Mouse (Mus musculus) intestine, postnatal 0 days (tissue): ENCODE results near the gene Olfr566. TPM values are rescaled to one million over a fixed set of nuclear protein-coding genes. Genes with fewer than 3 reads are reported as not detected.

Experiments
- ATAC-seq: fragments of 200-750 bp; cut with Nextera tagmentation; 2 replicates; pipeline ENCODE4 v1.8.0; 2017; ENCODE audit warnings: mild to moderate bottlenecking, moderate TSS enrichment, moderate library complexity
- H3K27ac ChIP-seq: fragments of 300-500 bp; sonication (generic); 2 replicates; pipeline ENCODE4 v1.5.1; 2014; ENCODE audit warnings: mild to moderate bottlenecking, low read depth, low read length, moderate library complexity
- H3K27me3 ChIP-seq: fragments of 300-500 bp; sonication (generic); replicated peaks from 2 replicates; pipeline ENCODE4 v1.6.1; 2014; ENCODE audit warnings: low read length, mixed read lengths; ENCODE audit not compliant: control insufficient read depth, insufficient read depth
- H3K36me3 ChIP-seq: fragments of 300-500 bp; sonication (generic); 2 replicates; pipeline ENCODE4 v1.6.1; 2014; ENCODE audit warnings: mild to moderate bottlenecking, moderate library complexity; ENCODE audit not compliant: control insufficient read depth, insufficient read depth
- H3K4me1 ChIP-seq: fragments of 300-500 bp; sonication (generic); replicated peaks from 2 replicates; pipeline ENCODE4 v1.6.1; 2014; ENCODE audit warnings: antibody characterized with exemption, low read length, mixed read lengths; ENCODE audit not compliant: control insufficient read depth, insufficient read depth
- H3K4me2 ChIP-seq: fragments of 300-500 bp; sonication (generic); replicated peaks from 2 replicates; pipeline ENCODE4 v1.6.1; 2014; ENCODE audit warnings: low read depth, mild to moderate bottlenecking, moderate library complexity
- H3K4me3 ChIP-seq: fragments of 300-500 bp; sonication (generic); 2 replicates; pipeline ENCODE4 v1.5.1; 2014; ENCODE audit warnings: low read depth, low read length
- H3K9ac ChIP-seq: fragments of 300-500 bp; sonication (generic); 2 replicates; pipeline ENCODE4 v1.6.1; 2014; ENCODE audit warnings: mild to moderate bottlenecking, low read depth, low read length
- H3K9me3 ChIP-seq: fragments of 300-500 bp; sonication (generic); 2 replicates; pipeline ENCODE4 v1.6.1; 2016; ENCODE audit warnings: mixed run types; ENCODE audit not compliant: control insufficient read depth
- CTCF ChIP-seq: sonication (generic); IDR thresholded peaks from 2 replicates; pipeline ENCODE4 v1.5.1; 2016; ENCODE audit warnings: low read depth, mild to moderate bottlenecking, control low read depth, antibody characterized with exemption, moderate library complexity
- WGBS: fragments of 180-500 bp; shearing (Covaris S2); extraction: QIAGEN DNeasy Blood & Tissue Kit; methylation state at CpG from one replicate; pipeline ENCODE4 v1.1.7; 2014; 5-methylcytosine and 5-hydroxymethylcytosine counted together
- polyA plus RNA-seq: library from polyadenylated mRNA; unstranded; fragments of >200 nt; fragmentation: Nextera tagmentation; extraction: Ambion mirVana; gene quantifications from 2 replicates; pipeline ENCODE4 v1.2.1, GENCODE M21; 2015

The Olfr566 gene
- polyA plus RNA-seq = not detected in 2 replicates

DNA sequence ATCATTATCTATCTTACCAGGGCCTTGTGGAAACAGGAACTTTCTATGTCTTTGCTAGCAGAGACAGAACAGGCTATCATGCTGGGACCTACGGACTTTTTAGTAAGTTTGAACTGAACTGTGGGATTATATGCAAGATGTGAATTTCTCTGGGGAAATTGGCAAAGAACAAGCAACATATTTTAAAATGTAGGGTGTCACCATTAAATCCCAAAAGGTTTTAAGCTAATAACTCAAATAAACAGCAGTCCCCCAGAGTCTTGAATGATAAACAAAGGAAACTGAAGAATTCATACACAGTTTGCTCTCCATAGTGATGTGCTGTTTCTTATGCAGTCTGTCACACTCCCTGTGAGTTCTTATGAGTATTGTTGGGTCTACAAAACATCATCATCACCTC, at the start of gene Olfr566:
TSS of gene Olfr566 (minus strand) at position 101 of the 400 bp plus-strand sequence.
- H3K27me3 ChIP-seq = no peaks in the 10 kb centered on the region
- H3K9ac ChIP-seq = no peak within 1 kb of the TSS
- H3K36me3 ChIP-seq = no peaks in the 10 kb centered on the region
- 67% methylated on average over 1 of the region's 1 CpGs for WGBS
- H3K4me1 ChIP-seq = no peaks in the 10 kb centered on the region
- H3K27ac ChIP-seq = no peak within 1 kb of the TSS
- no peaks in the 10 kb centered on the region for H3K9me3 ChIP-seq
- H3K4me2 ChIP-seq = no peak within 1 kb of the TSS
- no peak for ATAC-seq
- no peak within 1 kb of the TSS for H3K4me3 ChIP-seq
- no peak for TF ChIP-seq CTCF

DNA sequence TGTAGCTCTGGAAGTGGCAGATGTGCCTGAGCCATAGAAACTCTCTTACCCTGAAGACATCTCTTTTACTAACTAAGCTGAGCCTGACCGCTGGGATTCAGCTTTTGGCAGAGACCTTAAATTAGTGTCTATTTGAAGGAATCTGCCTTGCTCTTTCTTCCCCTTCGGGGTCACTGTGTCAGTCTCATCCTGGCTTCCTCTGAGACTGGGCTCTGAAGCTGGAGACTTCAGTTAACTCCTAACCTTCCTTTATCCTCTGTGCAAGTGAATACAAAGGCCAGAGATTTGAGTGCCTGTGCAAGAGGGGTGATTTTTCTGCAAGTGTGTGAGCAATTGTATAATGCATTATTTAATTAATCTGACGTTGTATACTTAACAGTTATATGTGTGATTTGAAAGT, 32.2 kb upstream of the Olfr566 start, which contains the start of gene Olfr569:
TSS of gene Olfr569 (minus strand) at position 101 of the 400 bp plus-strand sequence.
- no peak for ATAC-seq
- no peak within 1 kb of the TSS for H3K4me2 ChIP-seq
- H3K9me3 ChIP-seq = no peaks in the 10 kb centered on the region
- no peak within 1 kb of the TSS for H3K9ac ChIP-seq
- no peaks in the 10 kb centered on the region for H3K4me1 ChIP-seq
- H3K27me3 ChIP-seq = no peaks in the 10 kb centered on the region
- no peaks in the 10 kb centered on the region for H3K36me3 ChIP-seq
- H3K4me3 ChIP-seq = no peak within 1 kb of the TSS
- TF ChIP-seq CTCF = no peak
- WGBS = 68% methylated on average over 3 of the region's 3 CpGs
- H3K27ac ChIP-seq = no peak within 1 kb of the TSS

DNA sequence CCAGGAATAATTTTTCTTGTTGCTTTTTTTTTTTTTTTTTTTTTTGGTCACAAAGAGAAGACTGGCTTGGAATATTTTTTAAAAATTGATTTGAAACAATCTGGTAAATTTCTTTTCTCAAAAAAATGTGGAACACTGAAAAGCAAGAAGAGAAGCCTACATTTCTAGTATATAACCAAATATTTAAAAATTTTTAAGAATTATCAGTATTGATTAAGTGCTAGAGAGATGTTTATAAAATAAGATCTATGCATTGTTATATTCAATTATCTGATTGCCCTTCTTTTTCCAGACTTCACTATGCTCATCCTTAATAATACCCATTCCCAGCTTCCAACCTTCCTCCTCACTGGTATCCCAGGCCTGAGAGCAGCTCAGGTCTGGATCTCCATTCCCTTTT, 18.3 kb upstream of the Olfr566 start, which contains the start of gene Olfr568:
TSS of gene Olfr568 (plus strand) at position 301 of the 400 bp plus-strand sequence.
- Histone ChIP-seq H3K4me2 (no peak within 1 kb of the TSS), H3K9me3 (no peaks in the 10 kb centered on the region), H3K27ac (no peak within 1 kb of the TSS), H3K4me3 (no peak within 1 kb of the TSS), H3K9ac (no peak within 1 kb of the TSS), H3K27me3 (no peaks in the 10 kb centered on the region), H3K36me3 (no peaks in the 10 kb centered on the region), H3K4me1 (no peaks in the 10 kb centered on the region)
- no peak for TF ChIP-seq CTCF
- no peak for ATAC-seq

DNA sequence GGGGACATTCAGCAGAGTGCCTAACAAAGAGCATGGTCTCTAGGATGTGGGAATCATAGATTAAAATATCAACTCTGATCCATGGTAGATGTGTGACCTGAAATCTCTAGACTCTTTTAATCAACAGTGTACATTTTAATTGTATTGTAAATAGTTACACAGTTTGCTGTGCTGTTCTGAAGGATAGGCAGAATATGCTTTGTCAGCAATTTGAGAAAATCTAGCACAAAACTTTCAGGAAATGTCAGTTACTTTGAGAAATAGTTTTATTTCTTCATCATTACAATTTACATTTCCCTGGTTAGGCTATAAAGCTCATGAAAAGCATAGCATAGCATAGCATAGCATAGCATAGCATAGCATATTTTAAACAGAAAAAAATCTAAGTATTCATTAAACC, 2.8 kb downstream of the Olfr566 start:
- Histone ChIP-seq H3K9ac (no peak overlapping the region), H3K4me3 (no peak overlapping the region), H3K4me2 (no peak overlapping the region), H3K36me3 (no peaks in the 10 kb centered on the region), H3K9me3 (no peaks in the 10 kb centered on the region), H3K27ac (no peak overlapping the region), H3K27me3 (no peaks in the 10 kb centered on the region), H3K4me1 (no peaks in the 10 kb centered on the region)
- TF ChIP-seq CTCF = no peak
- no peak for ATAC-seq

Other genes with a start within 250 kb of the Olfr566 start
- not detected in 2 replicates for gene Olfr553, start 240.5 kb downstream of the Olfr566 start, polyA plus RNA-seq
- not detected in 2 replicates for gene Olfr554, start 220.3 kb downstream of the Olfr566 start, polyA plus RNA-seq
- gene Olfr555, start 199.9 kb downstream of the Olfr566 start, polyA plus RNA-seq = not detected in 2 replicates
- gene Olfr556, start 193.9 kb downstream of the Olfr566 start, polyA plus RNA-seq = not detected in 2 replicates
- gene Trim68, start 171.4 kb downstream of the Olfr566 start, polyA plus RNA-seq = 3.6 and 4.3 TPM in 2 replicates
- not detected in 2 replicates for gene Olfr557, start 162.9 kb downstream of the Olfr566 start, polyA plus RNA-seq
- gene Olfr558, start 156.6 kb downstream of the Olfr566 start, polyA plus RNA-seq = 0.38 and 0.48 TPM in 2 replicates
- not detected in 2 replicates for gene Olfr33, start 139.7 kb downstream of the Olfr566 start, polyA plus RNA-seq
- gene Olfr559, start 131.3 kb downstream of the Olfr566 start, polyA plus RNA-seq = not detected in 2 replicates
- not detected in 2 replicates for gene Olfr560, start 99.4 kb downstream of the Olfr566 start, polyA plus RNA-seq
- gene Olfr78, start 99.3 kb downstream of the Olfr566 start, polyA plus RNA-seq = 0.12 and 0.23 TPM in 2 replicates
- gene Olfr561, start 87.5 kb downstream of the Olfr566 start, polyA plus RNA-seq = not detected in 2 replicates
- not detected in 2 replicates for gene Olfr564, start 55.3 kb downstream of the Olfr566 start, polyA plus RNA-seq
- not detected in 2 replicates for gene Olfr568, start 18.4 kb upstream of the Olfr566 start, polyA plus RNA-seq
- gene Olfr569, start 32.1 kb upstream of the Olfr566 start, polyA plus RNA-seq = not detected in 2 replicates
- gene Olfr570, start 35.8 kb upstream of the Olfr566 start, polyA plus RNA-seq = not detected in 2 replicates
- not detected in 2 replicates for gene Olfr571, start 58.8 kb upstream of the Olfr566 start, polyA plus RNA-seq
- not detected in 2 replicates for gene Olfr572, start 65.6 kb upstream of the Olfr566 start, polyA plus RNA-seq
- gene Olfr573-ps1, start 83.8 kb upstream of the Olfr566 start, polyA plus RNA-seq = not detected in 2 replicates
- gene Olfr574, start 89.7 kb upstream of the Olfr566 start, polyA plus RNA-seq = not detected in 2 replicates
- gene Olfr575, start 100.0 kb upstream of the Olfr566 start, polyA plus RNA-seq = not detected in 2 replicates
- gene Olfr576, start 103.9 kb upstream of the Olfr566 start, polyA plus RNA-seq = not detected in 2 replicates
- gene Olfr577, start 117.2 kb upstream of the Olfr566 start, polyA plus RNA-seq = not detected in 2 replicates
- not detected in 2 replicates for gene Olfr578, start 130.6 kb upstream of the Olfr566 start, polyA plus RNA-seq
- not detected in 2 replicates for gene Olfr582, start 179.3 kb upstream of the Olfr566 start, polyA plus RNA-seq
- not detected in 2 replicates for gene Olfr583, start 192.5 kb upstream of the Olfr566 start, polyA plus RNA-seq
- not detected in 2 replicates for gene Olfr584, start 223.1 kb upstream of the Olfr566 start, polyA plus RNA-seq
- not detected in 2 replicates for gene Olfr585, start 239.0 kb upstream of the Olfr566 start, polyA plus RNA-seq